Mouse (Mus musculus) frontal cortex, postnatal 14 days (tissue): ENCODE data around the gene Tnni3k.

Source experiments
- DNase-seq, 2 experiments: peaks; one replicate each; pipeline ENCODE4 v3.0.0; 2022; ENCODE audit warnings: low spot score in 2 of 2

The Tnni3k gene

DNA sequence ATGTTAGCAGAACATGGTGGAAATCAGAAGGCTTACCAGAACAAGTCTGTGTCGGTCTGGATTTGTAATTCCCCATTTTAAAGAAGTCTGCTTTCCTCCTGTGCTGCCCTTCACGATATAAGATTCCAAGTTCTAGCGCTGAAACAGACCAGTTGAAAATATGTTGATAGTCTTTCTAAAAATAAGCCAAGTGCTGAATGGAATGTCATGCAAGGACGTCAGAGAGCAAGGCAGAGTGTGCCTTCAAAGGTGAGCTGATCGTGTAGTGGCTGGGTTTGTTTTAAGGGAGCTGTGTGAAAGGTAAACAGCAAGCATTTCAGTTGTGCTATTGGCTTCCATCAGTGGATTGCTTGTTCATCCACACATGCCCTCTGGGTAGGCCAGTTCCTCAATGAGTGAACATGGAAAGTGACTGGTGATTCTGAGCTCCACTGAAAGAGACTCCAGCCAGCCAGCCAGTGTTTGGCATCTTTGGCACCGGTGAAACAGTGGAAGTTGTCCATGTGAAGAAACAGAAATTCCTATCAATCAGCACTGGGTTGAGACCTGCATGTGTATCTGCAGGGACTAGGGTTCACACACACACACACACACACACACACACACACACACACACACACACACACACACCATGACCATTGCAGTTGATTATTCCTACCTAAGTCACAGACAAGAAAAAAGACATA, at the start of gene Tnni3k:
TSS of gene Tnni3k (minus strand) at position 177 of the 686 bp plus-strand sequence.
- no peak for DNase-seq

DNA sequence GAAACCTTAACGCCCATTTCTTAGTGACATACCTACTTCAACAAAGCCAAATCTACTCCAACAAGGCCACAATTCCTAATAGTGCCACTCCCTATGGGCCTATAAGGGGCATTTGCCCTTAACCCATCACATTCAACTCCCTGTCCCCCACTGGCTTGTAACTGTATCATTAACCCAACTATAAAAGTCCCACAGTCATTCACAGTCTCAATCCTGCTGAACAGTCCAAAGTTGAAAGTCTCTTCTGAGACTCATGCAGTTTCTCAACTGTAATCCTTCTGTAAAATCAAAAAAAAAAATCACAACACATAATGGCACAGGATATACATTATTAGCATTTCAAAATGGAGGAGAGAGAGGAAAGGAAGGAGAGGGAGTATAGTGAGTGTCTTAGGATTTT, 44.1 kb upstream of the Tnni3k start:
- DNase-seq, result no peak

DNA sequence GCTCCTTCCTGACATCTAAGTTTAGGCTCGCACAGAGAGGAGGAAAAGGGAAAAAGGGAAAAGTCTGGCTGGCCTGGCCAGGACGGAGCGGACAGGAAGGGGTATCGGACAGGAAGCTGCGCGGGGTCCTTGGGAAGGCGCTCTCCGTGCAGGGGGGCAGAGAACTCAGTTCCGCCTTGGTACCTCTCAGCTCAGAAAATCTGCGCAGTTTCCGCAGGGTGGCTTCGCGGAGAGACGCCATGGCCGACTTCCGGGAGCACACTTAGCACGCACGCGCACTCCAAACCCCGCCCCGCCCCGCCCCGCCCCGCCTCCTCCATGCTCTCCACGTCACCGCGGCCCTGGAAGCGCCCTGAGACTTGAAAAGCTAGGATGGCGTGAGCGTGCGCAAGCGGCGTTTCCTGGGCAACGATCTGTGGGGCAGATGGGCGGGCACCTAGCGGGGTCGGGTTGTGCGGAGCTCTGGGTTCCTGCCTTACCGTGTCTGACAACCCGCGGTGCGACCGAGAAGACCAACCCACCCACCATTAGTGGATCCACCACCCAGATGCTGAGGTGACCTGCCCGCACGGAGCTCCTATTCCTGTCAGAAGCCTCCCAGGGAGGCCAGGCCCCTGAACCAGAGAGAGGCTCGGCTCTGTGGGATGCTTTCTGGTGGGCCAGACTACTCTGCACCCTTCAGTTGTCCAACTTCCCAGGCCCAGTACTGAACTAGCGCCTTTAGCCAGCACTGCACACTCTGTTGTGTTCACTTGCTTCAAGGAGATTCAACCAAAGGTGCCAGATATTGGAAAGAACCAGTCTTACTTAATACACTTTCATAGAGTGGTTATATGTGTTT, 38.1 kb upstream of the Tnni3k start, which contains the start of the genes Fpgt and Lrriq3:
TSS of gene Fpgt (minus strand) at position 288 of the 841 bp plus-strand sequence.
TSS of gene Lrriq3 (plus strand) at position 319 of the 841 bp plus-strand sequence.
- DNase-seq, result peak; percentile 83 to 88

DNA sequence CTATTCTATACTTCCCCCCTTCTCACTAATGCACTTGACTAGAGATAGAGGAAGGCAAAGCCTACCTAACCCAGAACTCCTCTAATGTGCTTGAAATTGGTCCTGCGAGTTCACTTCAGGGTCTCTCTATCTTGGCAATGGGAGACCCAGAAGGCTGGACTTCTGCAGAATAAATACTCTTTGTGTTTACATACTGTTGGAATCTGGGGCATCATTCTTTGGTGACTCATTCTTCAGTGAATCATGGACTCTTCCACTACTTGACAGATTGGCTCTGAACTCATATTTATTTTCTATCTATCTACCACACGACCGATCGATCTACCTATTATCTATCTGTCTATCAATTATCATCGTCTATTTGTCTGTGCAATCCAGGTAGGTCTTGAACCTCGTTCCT, 36.9 kb upstream of the Tnni3k start:
- DNase-seq, result no peak

DNA sequence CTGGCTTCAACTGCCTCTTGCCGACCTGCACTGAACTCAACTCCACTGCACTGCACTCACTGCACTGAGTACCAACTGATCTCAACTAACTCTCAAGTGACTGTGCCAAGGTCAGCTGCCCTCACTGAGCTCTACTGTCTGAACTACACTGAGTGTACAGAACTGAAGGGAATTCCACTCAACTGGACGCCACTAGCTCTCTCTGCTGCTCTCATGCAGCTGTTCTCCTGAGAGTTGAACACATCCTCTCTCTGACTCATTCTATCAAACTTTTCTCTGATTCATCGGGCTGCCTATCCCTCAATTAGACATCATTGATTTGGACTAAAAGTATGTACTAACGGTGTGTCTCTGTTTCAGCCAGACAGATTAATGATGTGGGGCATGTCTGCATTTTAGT, 22.7 kb upstream of the Tnni3k start:
- no peak for DNase-seq

DNA sequence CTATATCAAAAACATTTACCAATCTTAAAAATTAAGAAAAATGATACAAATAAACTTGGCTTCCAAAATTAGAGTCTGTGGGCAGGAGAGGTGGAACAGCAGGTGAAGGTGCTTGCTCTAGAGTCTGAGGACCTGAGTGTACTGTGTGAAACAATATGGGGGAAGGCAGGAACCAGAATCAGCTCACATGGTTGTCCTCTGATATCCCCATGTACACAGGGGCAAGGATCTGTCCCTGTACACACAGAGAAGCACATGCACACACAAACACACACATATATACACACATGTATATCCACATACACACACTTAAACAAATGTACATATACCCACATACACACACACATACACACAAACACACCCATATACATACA, 4.2 kb upstream of the Tnni3k start:
- DNase-seq, result no peak

DNA sequence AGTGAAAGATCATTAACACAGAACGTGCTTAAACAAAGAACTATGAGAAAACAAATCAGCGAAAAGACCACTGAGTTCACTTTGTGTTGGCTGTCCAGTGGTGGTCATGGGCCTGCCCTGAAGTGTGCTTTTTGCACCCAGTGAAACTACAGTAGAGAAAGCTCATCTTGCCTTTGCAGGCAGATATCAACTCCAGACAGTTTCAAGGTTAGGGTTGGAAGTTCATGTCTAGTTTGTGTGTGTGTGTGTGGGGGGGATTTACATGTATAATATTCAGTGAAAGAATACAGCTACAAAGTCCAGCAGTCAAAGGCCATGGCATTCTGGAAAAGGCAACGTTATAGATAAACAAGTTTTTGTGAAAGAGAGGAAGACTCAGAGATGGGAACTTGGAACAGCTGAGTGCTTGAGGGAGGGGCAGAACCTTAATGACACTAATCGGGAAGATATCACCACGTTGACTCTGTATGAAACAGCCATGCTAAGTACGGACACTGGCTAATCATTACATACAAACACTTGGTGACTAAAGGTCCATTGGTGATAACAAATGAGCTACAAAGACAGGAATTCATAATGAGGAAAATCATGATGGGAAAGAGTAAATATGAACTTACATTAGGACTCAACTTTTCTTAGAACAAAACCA, 3.7 kb upstream of the Tnni3k start:
- no peak for DNase-seq

DNA sequence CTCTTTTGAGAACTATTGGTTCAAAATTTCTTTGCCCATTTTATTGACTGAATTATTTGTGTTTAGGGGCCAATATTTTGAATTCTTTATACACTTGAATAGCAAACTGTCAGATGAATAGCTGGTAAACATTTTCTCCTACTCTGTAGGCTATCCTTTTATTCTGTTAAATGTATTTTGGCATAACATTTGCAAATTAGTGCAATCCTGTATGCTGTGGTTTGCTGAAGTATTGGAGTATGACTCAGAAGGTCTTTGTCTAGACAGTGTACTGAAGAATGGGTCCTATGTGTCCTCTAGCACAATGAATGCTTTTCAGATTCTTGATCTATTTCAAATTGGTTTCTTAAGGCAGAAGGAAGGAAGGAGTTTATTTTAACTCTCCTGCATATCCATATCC, 2.4 kb upstream of the Tnni3k start:
- no peak for DNase-seq

DNA sequence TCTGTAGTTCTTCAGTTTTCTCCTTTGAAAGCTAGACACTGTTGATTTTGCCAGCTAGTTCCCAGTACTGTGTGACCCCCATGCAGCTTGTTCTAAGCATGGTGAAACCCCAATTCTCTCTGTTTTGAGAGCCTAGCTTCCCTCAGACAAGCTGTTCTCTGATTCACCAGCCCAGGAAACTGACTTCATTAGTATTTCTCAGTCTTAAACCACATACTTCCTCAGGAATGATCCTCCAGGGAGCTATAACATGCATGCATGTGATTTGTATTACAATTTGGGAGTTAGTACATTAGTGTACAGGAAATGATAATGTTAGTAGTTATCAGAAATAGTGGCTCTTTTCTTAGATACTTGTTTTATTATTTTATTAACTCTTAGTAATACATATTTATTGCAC, 1.4 kb upstream of the Tnni3k start:
- no peak for DNase-seq

DNA sequence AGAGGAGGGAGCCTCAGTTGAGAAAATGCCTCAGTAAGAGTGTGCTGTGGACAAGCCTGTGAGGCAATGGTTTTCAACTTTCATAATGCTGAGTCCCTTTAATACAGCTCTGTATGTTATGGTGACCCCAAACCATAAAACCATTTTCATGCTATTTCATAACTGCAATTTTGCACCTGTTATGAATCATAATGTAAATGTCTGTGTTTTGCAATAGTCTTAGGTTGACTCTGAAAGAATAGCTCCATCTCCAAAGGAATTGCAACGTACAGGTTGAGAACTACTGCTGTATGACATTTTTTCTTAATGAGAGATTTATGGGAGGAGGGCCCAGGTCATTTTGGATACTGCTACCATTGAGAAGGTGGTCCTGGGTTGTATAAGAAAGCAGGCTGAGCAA, 2.0 kb downstream of the Tnni3k start:
- DNase-seq, result no peak

DNA sequence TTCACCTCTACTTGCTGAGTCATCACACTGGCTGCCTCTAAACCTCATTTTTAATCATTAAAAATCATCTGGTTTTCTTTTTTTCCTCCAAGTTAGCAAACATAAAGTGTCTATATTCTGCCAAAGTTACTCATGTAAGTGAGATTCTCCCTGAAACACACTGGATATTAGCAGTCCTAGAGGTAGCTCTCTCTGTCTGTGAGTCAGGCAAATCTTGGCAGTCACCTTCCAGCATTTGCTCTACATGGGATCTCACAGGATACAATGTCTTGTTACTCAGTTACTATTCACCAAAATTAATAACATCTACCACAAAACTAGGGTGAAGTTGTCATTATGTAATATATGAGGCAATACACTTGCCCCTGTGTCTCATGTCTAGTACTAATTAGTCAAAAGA, 3.2 kb downstream of the Tnni3k start:
- no peak for DNase-seq

DNA sequence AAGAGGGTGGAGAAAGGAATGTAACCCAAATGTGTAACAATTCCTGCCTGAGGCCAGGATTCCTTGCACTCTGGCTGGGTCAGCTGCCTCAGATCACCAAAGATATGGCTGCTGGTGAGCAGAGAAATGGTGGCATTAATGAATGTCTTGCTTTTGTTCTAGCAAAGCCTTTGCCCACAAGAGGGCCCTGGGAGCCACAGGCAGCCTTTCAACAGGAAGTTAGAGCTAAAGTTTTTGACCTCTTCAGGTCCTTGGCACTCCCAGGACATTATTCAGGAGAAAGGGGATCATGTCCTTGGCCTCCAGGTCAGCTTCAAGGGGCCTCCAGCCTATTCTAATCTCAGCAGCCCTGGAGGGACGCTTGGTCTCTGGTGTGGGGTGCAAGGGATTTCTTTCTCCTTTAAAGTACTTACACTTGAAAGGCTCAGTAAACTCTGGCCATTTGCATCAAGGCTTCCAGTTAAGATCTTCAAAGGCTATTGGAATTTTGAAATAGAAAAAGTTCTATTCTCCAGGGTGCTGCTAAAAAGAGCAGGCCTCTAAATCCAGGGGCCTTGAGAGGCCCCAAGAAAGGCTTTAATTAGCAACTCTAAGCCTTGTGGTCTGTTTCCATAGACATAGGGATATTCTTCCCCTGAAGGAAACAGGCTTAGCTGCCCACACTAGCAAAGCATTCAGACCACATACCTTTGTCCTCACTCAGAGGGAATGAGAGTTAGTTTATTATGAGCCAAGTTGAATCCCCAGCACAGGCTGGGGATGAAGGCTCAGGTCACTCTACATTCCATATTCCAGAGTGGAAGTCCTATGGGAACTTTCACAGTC, 16.0 kb downstream of the Tnni3k start:
- DNase-seq, result no peak

DNA sequence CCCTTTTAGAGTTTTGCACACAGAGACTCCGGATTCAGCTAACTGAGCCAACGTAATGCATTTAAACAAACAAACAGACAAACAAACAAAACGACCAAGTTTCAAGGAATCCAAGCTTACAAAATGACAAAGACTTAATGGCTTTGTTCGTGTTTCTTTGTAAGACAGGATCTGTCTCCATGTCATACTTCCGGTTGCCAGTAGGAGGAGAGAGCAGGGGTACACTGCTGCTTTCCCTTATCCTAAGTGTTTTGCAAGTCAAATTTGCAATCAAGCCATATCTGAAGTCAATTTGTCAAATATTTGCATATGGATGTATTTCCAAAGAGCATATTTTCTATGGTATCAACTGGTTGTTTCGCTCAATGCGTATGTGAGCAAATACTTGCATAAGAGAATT, 20.9 kb downstream of the Tnni3k start:
- no peak for DNase-seq

DNA sequence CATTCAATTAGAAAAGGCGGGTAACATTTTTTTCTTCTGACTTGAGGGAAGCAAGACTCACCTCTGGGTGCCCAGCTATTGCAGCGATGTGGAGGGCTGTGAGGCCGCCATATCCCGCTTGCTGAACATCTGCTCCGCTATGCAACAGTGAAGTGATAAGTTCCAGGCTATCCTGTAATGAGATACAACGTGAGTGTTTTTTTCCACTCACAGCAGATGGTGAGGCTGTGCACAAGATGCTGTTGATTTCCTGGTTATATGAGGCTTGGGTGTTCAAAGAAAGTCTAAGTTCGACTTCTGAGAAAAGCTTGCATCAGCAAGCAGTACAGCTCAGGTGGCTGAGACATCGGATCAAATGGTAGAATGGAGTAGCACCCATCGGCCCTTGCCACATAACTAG, 25.0 kb downstream of the Tnni3k start:
- DNase-seq, result peak in 1 of 2 experiments; percentile 8

DNA sequence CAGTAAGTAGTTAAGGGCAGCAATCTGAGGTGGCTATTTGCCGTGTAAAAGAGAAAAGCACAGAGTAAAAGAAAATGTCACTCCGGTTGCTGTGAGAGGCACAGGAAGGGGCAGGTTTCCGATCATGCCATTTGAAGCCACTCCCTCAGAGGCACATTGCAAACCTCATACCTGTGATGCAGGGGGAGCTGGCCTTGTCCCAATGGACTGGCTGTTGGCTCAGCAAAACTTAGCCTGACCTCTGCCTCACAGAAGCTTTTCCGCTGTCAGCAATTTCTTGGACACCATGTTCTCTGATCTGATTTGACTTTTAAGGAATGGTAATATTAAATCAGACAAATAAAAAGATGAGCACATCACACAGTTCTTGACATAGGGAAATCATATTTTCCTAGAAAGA, 52.4 kb downstream of the Tnni3k start:
- DNase-seq, result no peak

DNA sequence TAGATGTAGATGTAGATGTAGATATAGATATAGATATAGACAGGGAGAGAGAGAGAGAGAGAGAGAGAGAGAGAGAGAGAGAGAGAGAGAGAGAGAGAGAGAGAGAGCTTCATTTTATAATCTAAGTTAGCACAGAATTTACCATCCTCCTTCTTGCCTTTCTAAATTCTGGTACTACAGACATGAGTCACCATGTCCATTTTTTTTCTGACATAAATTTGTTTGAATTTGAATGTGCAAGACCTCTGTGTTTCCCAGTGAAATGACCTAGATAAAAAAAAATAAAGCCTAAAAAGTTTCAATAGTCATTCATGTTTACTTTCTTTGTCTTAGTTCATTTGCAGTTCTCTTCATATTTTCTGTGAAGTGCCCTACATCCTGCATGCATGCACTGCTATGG, 54.2 kb downstream of the Tnni3k start:
- DNase-seq, result no peak

DNA sequence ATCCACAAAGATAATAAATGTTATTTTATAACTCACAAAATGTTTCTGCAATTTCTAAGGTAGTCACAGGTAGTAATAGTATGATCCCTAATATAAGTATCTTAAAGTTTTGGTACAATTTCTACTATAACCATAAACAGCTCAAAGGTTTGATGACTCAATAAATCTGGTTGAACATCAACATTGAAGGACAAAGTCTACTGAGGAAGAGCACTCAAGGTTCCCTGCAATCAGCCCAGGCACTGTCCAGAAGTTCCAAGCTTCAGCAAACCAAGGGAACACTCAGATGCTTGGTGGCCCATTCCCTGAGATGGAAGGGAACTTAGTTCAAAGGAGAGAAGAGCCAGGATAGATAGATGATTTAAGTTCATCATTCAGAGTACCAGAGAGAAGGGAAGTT, 62.5 kb downstream of the Tnni3k start:
- DNase-seq, result no peak

DNA sequence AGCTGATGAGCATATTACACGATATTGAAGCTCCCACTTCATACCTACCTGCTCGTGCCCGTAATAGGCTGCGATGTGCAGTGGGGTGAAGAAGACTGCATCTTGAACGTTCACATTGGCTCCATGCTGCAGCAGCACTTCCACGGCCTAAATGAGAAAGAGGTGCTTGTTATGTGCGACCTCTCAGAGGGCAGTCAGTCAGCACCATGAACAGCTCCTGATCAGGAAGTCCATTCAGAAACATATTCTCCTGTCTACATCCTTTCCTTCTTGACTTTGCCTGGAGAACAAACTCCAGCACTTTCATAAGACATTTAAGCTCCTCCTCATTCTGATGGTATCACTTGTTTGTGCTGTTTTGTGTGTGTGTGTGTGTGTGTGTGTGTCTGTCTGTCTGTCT, 76.1 kb downstream of the Tnni3k start:
- no peak for DNase-seq

DNA sequence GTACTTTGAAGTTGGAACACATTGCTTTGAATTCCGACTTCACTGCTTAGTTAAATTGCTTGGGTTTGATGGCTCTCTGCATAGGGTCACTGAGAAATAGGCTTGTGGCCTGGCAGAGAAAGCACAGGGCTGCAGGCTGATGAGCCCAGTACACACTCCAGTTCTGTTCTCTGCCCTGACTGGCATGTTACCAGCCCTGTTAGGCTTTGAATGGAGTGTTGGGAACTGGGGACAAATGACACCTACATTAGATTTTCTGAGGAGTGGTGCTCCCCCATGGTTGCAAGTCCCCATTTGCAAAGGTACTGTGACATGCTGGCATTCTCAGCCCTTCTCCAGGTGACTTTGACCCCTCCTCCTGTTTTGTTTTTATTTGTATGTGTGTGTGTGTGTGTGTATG, 83.6 kb downstream of the Tnni3k start:
- no peak for DNase-seq

DNA sequence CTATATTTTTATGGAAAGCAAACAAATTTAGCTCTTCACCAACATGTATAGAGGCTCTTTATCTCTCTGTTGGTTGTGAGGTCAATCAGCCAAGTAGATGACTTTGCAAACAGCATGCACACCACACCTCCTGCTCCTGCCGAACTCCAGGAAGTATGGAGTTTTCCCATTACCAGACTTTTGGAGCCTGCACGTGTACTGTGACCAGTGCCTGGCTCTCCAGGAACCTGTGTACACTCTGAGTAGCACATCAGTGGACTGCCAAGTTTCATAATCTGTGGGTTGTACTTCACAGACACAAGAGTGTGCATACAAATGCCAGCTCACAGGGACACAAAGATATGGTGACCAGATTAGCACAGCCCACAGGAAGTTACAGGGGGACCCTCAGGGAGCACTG, 84.2 kb downstream of the Tnni3k start:
- DNase-seq, result no peak

DNA sequence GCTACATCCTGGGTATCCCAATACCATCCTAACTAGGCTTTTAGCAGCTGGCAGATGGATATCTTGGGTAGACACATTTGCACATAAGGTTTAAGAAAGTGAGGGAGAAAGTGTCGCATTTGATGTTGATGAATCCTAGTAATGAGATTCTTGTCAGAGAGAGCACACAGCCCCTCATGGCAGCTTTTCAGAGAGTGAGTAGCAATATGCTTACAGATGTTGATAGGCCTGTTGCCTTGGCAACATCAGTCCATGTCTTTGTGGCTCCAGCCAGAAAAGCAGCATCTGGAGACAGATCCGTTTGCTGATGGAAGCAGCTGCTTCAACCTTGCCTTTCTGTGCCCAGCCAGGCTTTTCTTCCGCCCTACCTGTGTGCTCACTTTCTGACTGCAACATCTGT, 93.9 kb downstream of the Tnni3k start:
- DNase-seq, result no peak

DNA sequence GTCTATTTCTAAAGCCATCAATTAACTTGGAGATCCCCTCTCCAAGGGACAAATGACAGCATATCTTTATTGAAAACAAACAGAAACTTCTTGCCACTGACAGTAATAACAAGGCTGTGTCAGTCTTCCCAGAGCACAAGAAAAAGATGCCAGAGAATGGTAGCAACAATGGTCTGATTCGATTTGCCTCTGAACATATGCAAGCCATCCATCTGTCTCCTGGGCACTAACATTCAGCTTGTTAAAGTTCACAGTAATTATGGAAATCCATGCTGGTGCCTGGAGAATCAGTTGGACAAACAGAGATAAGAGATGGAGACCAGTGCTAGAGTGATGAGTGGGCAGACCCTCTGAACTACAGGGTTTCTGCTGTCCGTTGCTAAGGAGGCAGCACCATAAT, 102.1 kb downstream of the Tnni3k start:
- no peak for DNase-seq
